Mouse (Mus musculus) MEL (cell line): ENCODE measurements around the gene Siglecg. TPM values are rescaled to one million over a fixed set of nuclear protein-coding genes. Genes with fewer than 3 reads are reported as not detected.

Experiments
- DNase-seq: peaks from one replicate; pipeline ENCODE4 v3.0.0; 2011; ENCODE audit warnings: low read depth, low spot score
- H3K27ac ChIP-seq: 2 replicates; pipeline ENCODE4 v1.5.1; 2012; ENCODE audit warnings: low read depth, mild to moderate bottlenecking, control low read depth, low read length, moderate library complexity; ENCODE audit not compliant: control insufficient read depth
- H3K27me3 ChIP-seq, 2 experiments: fragments of 150-350 bp in 1 of 2; sonication (generic) in 1 of 2; 2 replicates each; pipeline ENCODE4 v1.6.1; 2012; ENCODE audit warnings: low read length in 2 of 2, mild to moderate bottlenecking in 2 of 2, improper control_type of control experiment in 1 of 2, moderate library complexity in 1 of 2; ENCODE audit not compliant: insufficient read depth in 2 of 2, control insufficient read depth in 1 of 2
- H3K36me3 ChIP-seq, 2 experiments: 2 replicates each; pipeline ENCODE4 v1.6.1; 2012 to 2014; ENCODE audit warnings: low read length in 2 of 2, improper control_type of control experiment in 1 of 2, inconsistent platforms in 1 of 2, mild to moderate bottlenecking in 1 of 2; ENCODE audit not compliant: insufficient read depth in 2 of 2, control insufficient read depth in 1 of 2
- H3K4me1 ChIP-seq, 2 experiments: fragments of 150-350 bp in 1 of 2; sonication (generic) in 1 of 2; 2 replicates each; pipeline ENCODE4 v1.6.1; 2012; ENCODE audit warnings: low read length in 2 of 2, improper control_type of control experiment in 1 of 2, mild to moderate bottlenecking in 1 of 2; ENCODE audit not compliant: insufficient read depth in 2 of 2, control insufficient read depth in 1 of 2
- H3K4me3 ChIP-seq, 2 experiments: fragments of 150-350 bp in 1 of 2; sonication (generic) in 1 of 2; 2 replicates each; pipeline ENCODE4 v1.5.1; 2012; ENCODE audit warnings: low read depth in 2 of 2, low read length in 2 of 2, mild to moderate bottlenecking in 2 of 2, moderate library complexity in 2 of 2, control low read depth in 1 of 2, improper control_type of control experiment in 1 of 2; ENCODE audit not compliant: control insufficient read depth in 1 of 2, insufficient read depth in 1 of 2
- H3K79me2 ChIP-seq: 2 replicates; pipeline ENCODE4 v1.6.1; 2012; ENCODE audit warnings: mild to moderate bottlenecking, low read length, moderate library complexity; ENCODE audit not compliant: control insufficient read depth, poor library complexity, insufficient read depth
- H3K9ac ChIP-seq: 2 replicates; pipeline ENCODE4 v1.6.1; 2012; ENCODE audit warnings: low read depth, mild to moderate bottlenecking, control low read depth, low read length, moderate library complexity; ENCODE audit not compliant: control insufficient read depth, poor library complexity, severe bottlenecking
- H3K9me3 ChIP-seq: fragments of 150-350 bp; sonication (generic); replicated peaks from 2 replicates; pipeline ENCODE4 v1.6.1; 2012; ENCODE audit warnings: mild to moderate bottlenecking, low read length, improper control_type of control experiment, moderate library complexity; ENCODE audit not compliant: insufficient read depth
- CHD1 ChIP-seq: IDR thresholded peaks from 2 replicates; pipeline ENCODE4 v1.6.1; 2012; ENCODE audit warnings: low read depth, mild to moderate bottlenecking, inconsistent platforms, low read length, improper control_type of control experiment
- CHD2 ChIP-seq: IDR thresholded peaks from 2 replicates; pipeline ENCODE4 v1.6.1; 2011; ENCODE audit warnings: low read length, improper control_type of control experiment
- ELF1 ChIP-seq: IDR thresholded peaks from 2 replicates; pipeline ENCODE4 v1.6.1; 2014; ENCODE audit warnings: low read depth, mild to moderate bottlenecking, inconsistent platforms, low read length, improper control_type of control experiment, moderate library complexity
- EP300 ChIP-seq, 2 experiments: IDR thresholded peaks; 2 replicates each; pipeline ENCODE4 v1.6.1; 2011; ENCODE audit warnings: improper control_type of control experiment in 2 of 2, low read length in 2 of 2, low read depth in 1 of 2, mild to moderate bottlenecking in 1 of 2
- GABPA ChIP-seq: IDR thresholded peaks from 2 replicates; pipeline ENCODE4 v1.6.1; 2012; ENCODE audit warnings: low read depth, mild to moderate bottlenecking, inconsistent platforms, low read length, improper control_type of control experiment, moderate library complexity
- MAX ChIP-seq: IDR thresholded peaks from 2 replicates; pipeline ENCODE4 v1.6.1; 2011; ENCODE audit warnings: low read length, improper control_type of control experiment
- MAZ ChIP-seq: IDR thresholded peaks from 2 replicates; pipeline ENCODE4 v1.6.1; 2012; ENCODE audit warnings: low read depth, mild to moderate bottlenecking, inconsistent platforms, low read length, improper control_type of control experiment
- MXI1 ChIP-seq: IDR thresholded peaks from 2 replicates; pipeline ENCODE4 v1.6.1; 2011; ENCODE audit warnings: mild to moderate bottlenecking, low read depth, low read length, improper control_type of control experiment
- NELFE ChIP-seq: IDR thresholded peaks from 2 replicates; pipeline ENCODE4 v1.6.1; 2011; ENCODE audit warnings: low read depth, low read length, improper control_type of control experiment
- NRF1 ChIP-seq: IDR thresholded peaks from 2 replicates; pipeline ENCODE4 v1.6.1; 2014; ENCODE audit warnings: low read depth, mild to moderate bottlenecking, inconsistent platforms, low read length, improper control_type of control experiment, moderate library complexity; ENCODE audit not compliant: poor library complexity, insufficient read depth, severe bottlenecking
- POLR2AphosphoS5 ChIP-seq: IDR thresholded peaks from 2 replicates; pipeline ENCODE4 v1.6.1; 2012; ENCODE audit warnings: low read depth, borderline replicate concordance, mild to moderate bottlenecking, inconsistent platforms, low read length, moderate library complexity, mixed read lengths
- RCOR1 ChIP-seq: IDR thresholded peaks from 2 replicates; pipeline ENCODE4 v1.6.1; 2012; ENCODE audit warnings: low read depth, mild to moderate bottlenecking, inconsistent platforms, low read length, improper control_type of control experiment
- SMC3 ChIP-seq: IDR thresholded peaks from 2 replicates; pipeline ENCODE4 v1.6.1; 2011; ENCODE audit warnings: low read depth, low read length, improper control_type of control experiment
- TAL1 ChIP-seq: IDR thresholded peaks from 2 replicates; pipeline ENCODE4 v1.6.1; 2012; ENCODE audit warnings: mild to moderate bottlenecking, inconsistent platforms, low read length, moderate library complexity, mixed read lengths
- TBP ChIP-seq: IDR thresholded peaks from 2 replicates; pipeline ENCODE4 v1.8.0; 2011; ENCODE audit warnings: low read depth, low read length, improper control_type of control experiment
- TCF12 ChIP-seq: IDR thresholded peaks from 2 replicates; pipeline ENCODE4 v1.6.1; 2014; ENCODE audit warnings: low read depth, mild to moderate bottlenecking, inconsistent platforms, low read length, improper control_type of control experiment, moderate library complexity
- USF1 ChIP-seq: IDR thresholded peaks from 2 replicates; pipeline ENCODE4 v1.6.1; 2014; ENCODE audit warnings: low read depth, mild to moderate bottlenecking, inconsistent platforms, low read length, improper control_type of control experiment, moderate library complexity
- ZKSCAN1 ChIP-seq: IDR thresholded peaks from 2 replicates; pipeline ENCODE4 v1.6.1; 2012; ENCODE audit warnings: low read depth, mild to moderate bottlenecking, inconsistent platforms, low read length, improper control_type of control experiment, moderate library complexity
- ZMIZ1 ChIP-seq: IDR thresholded peaks from 2 replicates; pipeline ENCODE4 v1.6.1; 2012; ENCODE audit warnings: low read depth, mild to moderate bottlenecking, inconsistent platforms, low read length, improper control_type of control experiment, moderate library complexity
- polyA plus RNA-seq, 2 experiments: library from polyadenylated mRNA; stranded (reverse) in 1 of 2; unstranded in 1 of 2; fragments of >175 nt in 1 of 2; fragments of >200 nt in 1 of 2; gene quantifications; 2 replicates each; pipeline versions ENCODE4 v1.2.1 to v1.2.4; 2012; ENCODE audit warnings: low replicate concordance in 2 of 2, low read depth in 1 of 2; ENCODE audit not compliant: insufficient read length in 2 of 2, insufficient read depth in 1 of 2, missing spikeins in 1 of 2
- total RNA-seq: library from RNA; depleted of rRNA; stranded (reverse); fragments of 300-350 nt; gene quantifications from 2 replicates; pipeline ENCODE4 v1.2.3, GENCODE M21; 2012; rRNA removed

Siglecg gene
- total RNA-seq = not detected in 2 replicates
- polyA plus RNA-seq = not detected

DNA sequence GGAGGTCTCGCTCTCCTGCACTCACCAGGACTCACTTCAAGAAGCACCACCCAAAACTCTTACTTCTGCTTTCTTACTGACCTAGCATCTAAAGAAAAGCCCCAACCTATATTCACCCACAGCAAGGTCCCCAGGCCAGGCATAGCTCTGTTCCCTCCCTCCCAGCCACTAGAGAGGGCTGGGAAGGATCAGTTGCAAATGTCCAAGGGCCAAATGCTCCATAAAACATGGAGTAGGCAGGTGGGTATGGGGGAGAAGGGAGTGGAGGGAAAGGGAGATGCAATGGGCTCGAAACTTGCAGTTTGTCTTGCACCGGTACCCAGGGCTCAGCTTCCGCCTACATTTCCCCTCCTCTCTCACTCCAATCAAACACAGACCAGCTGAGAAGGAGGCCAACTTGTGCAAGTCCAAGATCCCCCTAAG lies at the start of gene Siglecg:
TSS of gene Siglecg (plus strand) at position 74 of the 423 bp plus-strand sequence.
- Histone ChIP-seq H3K27ac (no peak within 1 kb of the TSS), H3K4me1 (no peaks in the 10 kb centered on the region), H3K4me3 (no peak within 1 kb of the TSS), H3K79me2 (no peaks in the 10 kb centered on the region), H3K9ac (no peak within 1 kb of the TSS), H3K36me3 (no peaks in the 10 kb centered on the region), H3K27me3 (no peaks in the 10 kb centered on the region), H3K9me3 (no peaks in the 10 kb centered on the region)
- TF ChIP-seq ZKSCAN1 (no peak), MAZ (no peak), MAX (no peak), CHD2 (no peak), MXI1 (no peak), SMC3 (no peak), NELFE (no peak), ZMIZ1 (no peak), TCF12 (no peak), USF1 (no peak), EP300 (IDR thresholded peaks at IDR 0.05; ENCODE audit: low read depth in 1 of 2, low read length in 2 of 2) (no peak), TBP (no peak), CHD1 (no peak), ELF1 (no peak), TAL1 (no peak), RCOR1 (no peak), GABPA (no peak), POLR2AphosphoS5 (no peak)
- no peak for DNase-seq

DNA sequence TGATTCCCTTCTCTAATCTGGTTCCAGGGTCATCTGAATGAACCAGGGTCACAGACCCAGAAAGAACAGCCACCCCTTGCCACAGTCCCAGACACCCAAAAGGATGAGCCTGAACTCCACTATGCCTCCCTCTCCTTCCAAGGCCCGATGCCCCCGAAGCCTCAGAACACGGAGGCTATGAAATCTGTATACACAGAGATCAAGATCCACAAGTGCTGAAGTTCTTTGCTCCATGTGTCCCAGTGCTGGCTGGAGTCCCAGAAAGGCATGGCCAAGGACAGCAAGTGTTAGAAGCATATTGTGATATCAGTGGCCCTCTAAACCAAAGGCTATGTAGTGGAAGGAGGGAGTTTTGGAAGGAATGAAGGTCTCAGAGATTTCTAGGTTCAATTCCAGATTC lies 49.4 kb upstream of the Siglecg start:
- Histone ChIP-seq H3K79me2 (peaks cover 2% of the 10 kb centered on the region; the same call in 1 of the 2 replicates), H3K4me3 (no peak overlapping the region), H3K4me1 (peaks cover 0 to 8% of the 10 kb centered on the region in 2 experiments; a peak in 3 of 4 replicates), H3K36me3 (peaks cover 0 to 7% of the 10 kb centered on the region in 2 experiments; a peak in 2 of 4 replicates), H3K27ac (no peak overlapping the region), H3K9me3 (no peaks in the 10 kb centered on the region), H3K9ac (no peak overlapping the region), H3K27me3 (no peaks in the 10 kb centered on the region)
- DNase-seq = no peak
- no peak for TF ChIP-seq NRF1
